Mouse (Mus musculus) liver, embryonic 14.5 days (tissue): ENCODE data around the gene Scn4a.

Experiments
- CTCF ChIP-seq: IDR thresholded peaks from 2 replicates; pipeline ENCODE4 v1.5.1; 2016; ENCODE audit warnings: antibody characterized with exemption, low read depth, control low read depth
- EP300 ChIP-seq: IDR thresholded peaks from 2 replicates; pipeline ENCODE4 v1.6.1; 2016; ENCODE audit warnings: antibody characterized with exemption, low read depth

GRCm38 (mm10) chr11:106349772-106350171 lies 3.3 kb downstream of the Scn4a start:
- no peak for TF ChIP-seq CTCF
- TF ChIP-seq EP300: no peak
